Mouse (Mus musculus): ENCODE results near the gene Foxo3.

The Foxo3 gene

DNA sequence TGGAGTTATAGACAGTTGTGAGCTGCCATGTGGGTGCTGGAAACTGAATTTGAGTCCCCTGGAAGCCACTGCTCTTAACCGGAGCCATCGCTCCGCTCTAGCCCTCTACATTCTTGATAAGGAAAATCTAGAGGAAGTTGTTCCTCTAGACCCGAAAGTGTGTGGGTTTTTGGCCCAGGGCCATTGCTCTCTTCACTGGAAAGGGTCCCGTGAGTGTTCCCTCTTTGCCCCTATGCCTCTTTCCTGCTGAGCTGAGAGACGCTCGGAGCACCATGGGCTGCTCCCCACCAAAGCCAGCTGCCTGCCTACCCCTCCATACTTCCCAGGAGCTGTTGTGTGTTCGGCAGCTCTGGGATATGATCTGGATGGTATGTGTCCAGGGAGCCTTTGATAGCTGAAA lies 96.2 kb downstream of the Foxo3 start:
- no peak for DNase-seq (ENCODE audit: low spot score in 2 of 2)

GRCm38 (mm10) chr10:42178751-42179150 lies 97.8 kb downstream of the Foxo3 start:
- DNase-seq (ENCODE audit: low spot score in 2 of 2), result no peak

- no peak for DNase-seq (ENCODE audit: low spot score in 2 of 2)
Observed at GRCm38 (mm10) chr10:42177771-42178674, 98.5 kb downstream of the Foxo3 start.

- DNase-seq (ENCODE audit: low spot score in 2 of 2), result no peak
Observed at GRCm38 (mm10) chr10:42174283-42174682, 102.3 kb downstream of the Foxo3 start.

DNA sequence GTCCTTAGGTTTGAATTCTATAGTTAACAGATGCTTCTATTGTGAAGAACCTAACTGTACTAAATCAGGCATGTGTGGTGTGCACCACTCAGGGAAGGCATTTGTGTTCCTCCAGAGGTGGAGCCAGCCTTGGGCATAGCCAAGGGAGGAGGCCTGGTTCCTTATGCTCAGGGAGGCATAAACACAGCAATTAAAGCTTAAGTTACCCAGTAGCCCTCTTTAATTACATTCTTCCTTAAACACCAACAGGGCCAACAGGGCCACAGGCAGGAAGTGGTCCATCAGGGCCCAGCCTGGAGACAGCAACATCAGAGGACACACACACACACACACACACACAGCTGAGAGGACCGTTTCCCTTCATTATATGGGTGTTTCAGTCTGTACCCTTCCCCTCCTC lies 102.7 kb downstream of the Foxo3 start:
- DNase-seq (ENCODE audit: low spot score in 2 of 2), result no peak

DNA sequence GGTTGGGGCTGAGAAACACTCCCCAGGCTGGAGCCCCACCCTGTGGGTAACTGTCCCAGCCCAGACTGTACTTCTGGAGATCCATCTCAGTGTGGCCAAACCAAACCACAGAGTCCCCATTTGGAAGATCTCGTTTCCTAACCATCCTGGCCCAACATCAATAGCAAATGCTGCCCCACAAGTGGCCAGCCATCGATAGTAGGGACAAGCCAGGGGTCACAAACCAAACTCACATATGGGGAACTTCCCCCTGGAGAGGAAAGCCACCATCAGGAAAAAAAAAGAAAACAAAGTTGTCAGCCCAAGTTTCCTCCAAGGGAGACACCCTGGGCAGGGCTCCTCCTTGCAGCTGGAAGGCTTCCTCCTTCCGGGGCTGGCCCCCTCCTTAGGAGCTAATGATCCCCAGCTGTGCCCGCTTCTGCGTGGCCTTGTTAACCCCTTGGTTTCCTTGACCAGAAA lies 105.6 kb downstream of the Foxo3 start:
- no peak for DNase-seq (ENCODE audit: low spot score in 2 of 2)

DNA sequence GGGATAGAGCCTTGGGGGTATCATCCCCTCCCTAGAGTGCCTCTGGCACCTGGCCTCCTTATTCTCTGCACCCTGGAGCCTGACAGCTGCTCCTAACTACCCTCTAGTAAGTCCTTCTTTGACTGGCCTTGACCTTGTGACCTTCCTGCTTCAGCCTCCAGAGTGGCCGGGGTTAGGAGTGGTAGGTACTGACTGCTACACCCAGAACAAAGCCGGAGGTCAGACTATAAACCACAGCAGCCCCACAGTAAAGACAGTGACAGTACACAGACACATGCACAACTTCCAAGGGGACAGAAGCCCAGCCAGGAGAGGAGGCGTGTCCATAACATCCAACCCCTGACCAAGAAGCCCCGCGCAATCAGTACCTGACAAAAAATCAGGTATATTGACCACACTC lies 106.4 kb downstream of the Foxo3 start:
- no peak for DNase-seq (ENCODE audit: low spot score in 2 of 2)

- DNase-seq (ENCODE audit: low spot score in 2 of 2), result no peak
Observed at GRCm38 (mm10) chr10:42154727-42155126, 121.8 kb downstream of the Foxo3 start.

GRCm38 (mm10) chr10:42152426-42153205 lies 123.9 kb downstream of the Foxo3 start:
- DNase-seq (ENCODE audit: low spot score in 2 of 2), result peak in 1 of 2 experiments; percentile 11

- no peak for DNase-seq (ENCODE audit: low spot score in 2 of 2)
Observed at GRCm38 (mm10) chr10:42149767-42150166, 126.8 kb downstream of the Foxo3 start.

- no peak for DNase-seq (ENCODE audit: low spot score in 2 of 2)
Observed at GRCm38 (mm10) chr10:42148326-42148725, 128.2 kb downstream of the Foxo3 start.

DNA sequence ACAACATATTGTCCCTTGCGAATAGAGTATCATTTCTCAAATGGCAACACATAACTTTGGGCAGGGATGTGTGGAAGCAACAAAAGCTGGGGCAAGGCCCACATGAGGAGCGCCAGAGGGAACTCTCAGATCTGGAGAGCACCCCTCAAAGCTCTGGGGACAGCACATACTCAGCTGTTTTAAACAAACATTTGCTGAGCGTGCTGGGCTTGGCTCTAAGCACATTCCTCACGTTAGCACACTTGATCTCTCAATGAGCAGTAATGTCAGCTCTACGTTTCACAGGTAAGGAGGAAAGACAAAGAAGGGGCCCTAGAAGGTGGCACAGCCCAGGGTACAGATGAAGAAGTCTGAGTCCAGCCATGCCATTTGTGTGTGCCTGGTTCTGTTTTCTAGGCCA lies 131.3 kb downstream of the Foxo3 start:
- DNase-seq (ENCODE audit: low spot score in 2 of 2), result no peak

GRCm38 (mm10) chr10:42144788-42145187 lies 131.8 kb downstream of the Foxo3 start:
- no peak for DNase-seq (ENCODE audit: low spot score in 2 of 2)

DNA sequence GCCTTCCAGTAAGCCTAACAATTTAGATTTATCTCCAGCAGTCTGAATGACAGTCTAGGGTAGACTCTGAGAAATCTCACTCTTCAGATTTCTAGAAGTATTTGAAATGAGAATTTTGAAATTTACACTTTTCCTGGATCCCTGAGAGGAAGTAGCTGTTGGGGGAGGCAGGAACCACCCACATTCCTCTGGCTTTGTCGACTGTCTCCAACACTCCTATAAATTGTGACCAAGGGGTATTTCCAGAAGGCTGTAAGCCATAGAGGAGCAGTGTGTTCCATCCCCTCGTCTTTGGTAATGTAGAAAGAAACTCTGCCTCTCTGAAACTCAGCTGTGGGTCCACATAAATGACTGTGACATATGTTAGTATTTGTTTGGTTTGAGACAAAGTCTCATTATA lies 132.4 kb downstream of the Foxo3 start:
- DNase-seq (ENCODE audit: low spot score in 2 of 2), result no peak

- DNase-seq (ENCODE audit: low spot score in 2 of 2), result no peak
Observed at GRCm38 (mm10) chr10:42142791-42143190, 133.8 kb downstream of the Foxo3 start.

DNA sequence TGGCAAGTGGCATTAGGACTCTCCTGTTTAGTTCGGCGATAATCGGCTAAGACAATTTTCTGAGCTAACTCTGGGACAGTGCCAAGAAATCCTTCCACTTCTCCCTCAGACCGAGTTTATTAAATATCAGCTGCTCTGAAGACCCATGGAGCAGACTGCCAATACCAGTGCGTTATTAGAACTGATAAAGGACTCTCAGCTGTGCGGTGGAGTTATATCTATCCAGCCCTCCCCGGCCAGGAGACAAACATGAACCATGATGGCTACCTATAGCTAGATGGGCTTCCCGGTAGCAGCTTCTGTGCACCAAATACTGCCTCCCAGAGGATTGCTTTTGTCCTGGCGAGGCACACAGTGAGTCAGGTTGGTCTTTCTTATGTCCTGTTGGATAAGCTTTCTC lies 134.5 kb downstream of the Foxo3 start:
- no peak for DNase-seq (ENCODE audit: low spot score in 2 of 2)

GRCm38 (mm10) chr10:42139749-42140148 lies 136.8 kb downstream of the Foxo3 start:
- DNase-seq (ENCODE audit: low spot score in 2 of 2), result no peak

GRCm38 (mm10) chr10:42134759-42135702 lies 141.5 kb downstream of the Foxo3 start:
- DNase-seq (ENCODE audit: low spot score in 2 of 2), result no peak

Data from frontal cortex, postnatal 25 days (tissue).